Mouse (Mus musculus) cerebellum, adult 2 months (tissue): Measurements from ENCODE around the gene Prr7.
"Not testable (repeated sequence)": the region's sequence is repeated elsewhere in the genome, so short reads cannot be mapped to it uniquely, and the experiment has no call there.

Experiments
- CTCF ChIP-seq: fragments of 200-500 bp; IDR thresholded peaks from 2 replicates; pipeline ENCODE4 v1.5.1; 2011; ENCODE audit warnings: low read depth, mild to moderate bottlenecking, control low read depth, low read length, moderate library complexity, borderline replicate concordance; ENCODE audit not compliant: insufficient read depth
- POLR2A ChIP-seq: fragments of 200-500 bp; IDR thresholded peaks from 2 replicates; pipeline ENCODE4 v1.6.1; 2011; ENCODE audit warnings: low read length, control low read depth, borderline replicate concordance; ENCODE audit not compliant: insufficient read depth

GRCm38 (mm10) chr13:55437111-55437629, 26.9 kb upstream of the Prr7 start:
- not testable (repeated sequence) for TF ChIP-seq CTCF, POLR2A
